Mouse (Mus musculus): ENCODE measurements around the gene Bik.
A peak's percentile ranks its signal among the peaks of the same experiment; 100 is the strongest.

- no peak for TF ChIP-seq POLR2A (IDR thresholded peaks at IDR 0.05; ENCODE audit: extremely low read depth, insufficient read depth, low read length)
- peak; percentile 48 for TF ChIP-seq CTCF (IDR thresholded peaks at IDR 0.05; ENCODE audit: extremely low read depth, insufficient read depth, low read length)
Measured at GRCm38 (mm10) chr15:83500352-83500751, 26.3 kb upstream of the Bik start.

All from cortical plate, adult 2 months (tissue).